Mouse (Mus musculus) kidney, postnatal 0 days (tissue): ENCODE data around the gene Tmem200b. TPM values are rescaled to one million over a fixed set of nuclear protein-coding genes. Genes with fewer than 3 reads are reported as not detected.
A peak's percentile ranks its signal among the peaks of the same experiment; 100 is the strongest.

Experiments used
- ATAC-seq: fragments of 200-750 bp; cut with Nextera tagmentation; replicated peaks from 2 replicates; pipeline ENCODE4 v1.8.0; 2017; ENCODE audit warnings: low read depth, moderate number of reproducible peaks, moderate TSS enrichment, moderate library complexity; ENCODE audit not compliant: low FRiP score
- DNase-seq: peaks from one replicate; pipeline ENCODE4 v3.0.0-alpha.2; 2016; ENCODE audit warnings: low spot score
- H3K27ac ChIP-seq: fragments of 300-500 bp; sonication (generic); 2 replicates; pipeline ENCODE4 v1.5.1; 2014; ENCODE audit warnings: mild to moderate bottlenecking
- H3K27me3 ChIP-seq: fragments of 300-500 bp; sonication (generic); 2 replicates; pipeline ENCODE4 v1.6.1; 2014; ENCODE audit warnings: low read length, mixed read lengths; ENCODE audit not compliant: insufficient read depth
- H3K36me3 ChIP-seq: fragments of 300-500 bp; sonication (generic); 2 replicates; pipeline ENCODE4 v1.6.1; 2014; ENCODE audit warnings: low read length, mixed read lengths; ENCODE audit not compliant: insufficient read depth
- H3K4me1 ChIP-seq: fragments of 300-500 bp; sonication (generic); replicated peaks from 2 replicates; pipeline ENCODE4 v1.6.1; 2014; ENCODE audit warnings: antibody characterized with exemption, low read length, mixed read lengths; ENCODE audit not compliant: insufficient read depth
- H3K4me2 ChIP-seq: fragments of 300-500 bp; sonication (generic); 2 replicates; pipeline ENCODE4 v1.6.1; 2014; ENCODE audit warnings: mild to moderate bottlenecking, low read length, moderate library complexity, mixed read lengths
- H3K4me3 ChIP-seq: fragments of 300-500 bp; sonication (generic); replicated peaks from 2 replicates; pipeline ENCODE4 v1.5.1; 2014; ENCODE audit warnings: low read depth, low read length
- H3K9ac ChIP-seq: fragments of 300-500 bp; sonication (generic); 2 replicates; pipeline ENCODE4 v1.6.1; 2014; ENCODE audit warnings: low read depth, low read length
- H3K9me3 ChIP-seq: fragments of 300-500 bp; sonication (generic); replicated peaks from 2 replicates; pipeline ENCODE4 v1.6.1; 2016; ENCODE audit warnings: low read length, inconsistent platforms, mixed read lengths
- CTCF ChIP-seq: IDR thresholded peaks from 2 replicates; pipeline ENCODE4 v1.5.1; 2016; ENCODE audit warnings: antibody characterized with exemption, low read depth, mild to moderate bottlenecking, moderate library complexity
- WGBS: fragments of 180-500 bp; shearing (Covaris S2); extraction: QIAGEN DNeasy Blood & Tissue Kit; methylation state at CpG from one replicate; pipeline ENCODE4 v1.1.7; 2014; 5-methylcytosine and 5-hydroxymethylcytosine counted together
- polyA plus RNA-seq: library from polyadenylated mRNA; unstranded; fragments of >200 nt; fragmentation: Nextera tagmentation; extraction: Ambion mirVana; gene quantifications from 2 replicates; pipeline ENCODE4 v1.2.1, GENCODE M21; 2015

The Tmem200b gene
- polyA plus RNA-seq, 1 experiment from 2014 or later = 3.9 TPM

DNA sequence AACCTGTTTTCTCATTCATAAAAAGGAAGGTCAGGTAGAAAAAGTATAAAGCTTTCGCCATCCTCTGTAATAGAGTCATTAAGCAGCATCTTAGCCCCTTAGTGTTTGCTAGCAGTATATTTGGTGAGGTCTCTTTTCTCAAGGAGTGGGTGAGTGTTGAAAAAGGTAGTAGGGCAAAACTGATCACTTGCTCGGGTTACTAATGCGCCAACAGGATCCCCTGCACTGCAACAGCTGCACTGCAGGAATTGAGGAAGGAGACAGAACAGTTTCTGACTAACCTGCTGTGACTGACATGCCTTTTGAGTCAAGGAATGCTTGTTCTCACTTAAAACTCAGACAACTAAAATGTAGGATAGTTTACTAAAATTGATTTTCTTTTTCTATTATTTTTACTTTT is 46.3 kb upstream of the Tmem200b start:
- Histone ChIP-seq H3K36me3 (no peaks in the 10 kb centered on the region), H3K9ac (peak overlapping the region; percentile 98), H3K27me3 (no peaks in the 10 kb centered on the region), H3K4me3 (peak overlapping the region; percentile 71), H3K4me2 (peak overlapping the region; percentile 85), H3K9me3 (no peaks in the 10 kb centered on the region), H3K4me1 (peaks cover 25% of the 10 kb centered on the region), H3K27ac (no peak overlapping the region)
- no peak for TF ChIP-seq CTCF
- ATAC-seq = no peak
- no peak for DNase-seq
- WGBS = 29% methylated on average over 3 of the region's 3 CpGs

DNA sequence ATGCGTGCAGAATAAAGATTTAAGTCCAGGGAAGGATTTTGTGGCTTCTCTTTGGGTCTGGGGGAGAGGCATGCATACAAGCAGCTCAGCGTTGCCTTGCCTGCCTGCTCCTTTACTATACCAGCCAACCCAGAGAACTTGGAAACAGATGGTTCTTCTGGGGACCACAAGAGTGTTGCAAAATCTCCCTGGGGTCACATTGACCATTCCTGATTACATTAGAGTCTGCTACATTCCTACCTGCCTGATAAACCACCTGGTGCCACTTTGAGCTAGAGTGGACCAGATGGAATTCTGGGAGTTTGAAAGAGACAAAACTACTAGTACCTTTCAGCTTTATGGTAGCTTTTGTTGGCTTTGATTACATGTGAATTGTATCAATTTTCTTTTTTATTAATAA is 44.7 kb upstream of the Tmem200b start:
- H3K27me3 ChIP-seq = no peaks in the 10 kb centered on the region
- no peaks in the 10 kb centered on the region for H3K36me3 ChIP-seq
- no peak overlapping the region for H3K4me3 ChIP-seq
- DNase-seq (no peak), ATAC-seq (no peak)
- TF ChIP-seq CTCF = no peak
- no peaks in the 10 kb centered on the region for H3K9me3 ChIP-seq
- H3K9ac ChIP-seq = no peak overlapping the region
- H3K27ac ChIP-seq = no peak overlapping the region
- H3K4me2 ChIP-seq = no peak overlapping the region
- WGBS = 53% methylated on average over 2 of the region's 2 CpGs
- H3K4me1 ChIP-seq = peaks cover 25% of the 10 kb centered on the region

DNA sequence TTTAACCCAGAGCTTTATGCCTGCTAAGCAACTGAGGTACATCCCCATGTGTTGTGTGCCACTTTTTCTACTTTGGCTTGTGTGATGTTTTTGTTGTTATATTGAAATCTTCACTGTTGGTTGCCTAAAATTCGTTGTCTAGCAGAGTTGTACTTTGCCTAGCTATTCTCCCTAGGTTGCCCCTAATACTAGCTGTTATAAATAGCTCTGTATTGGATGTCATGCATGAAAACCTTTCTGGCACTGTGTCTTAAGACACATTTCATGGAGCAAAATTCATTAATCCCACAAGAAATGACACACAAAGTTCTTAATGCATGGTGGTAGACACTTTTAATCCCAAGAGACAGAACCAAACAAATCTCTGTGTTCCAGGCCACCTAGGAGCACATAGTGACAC is 41.9 kb upstream of the Tmem200b start:
- 58% methylated on average over 1 of the region's 1 CpGs for WGBS
- Histone ChIP-seq H3K4me1 (peaks cover 25% of the 10 kb centered on the region), H3K4me3 (no peak overlapping the region), H3K27me3 (no peaks in the 10 kb centered on the region), H3K27ac (no peak overlapping the region), H3K36me3 (no peaks in the 10 kb centered on the region), H3K9ac (no peak overlapping the region), H3K4me2 (no peak overlapping the region), H3K9me3 (no peaks in the 10 kb centered on the region)
- no peak for TF ChIP-seq CTCF
- DNase-seq = no peak
- ATAC-seq = no peak

DNA sequence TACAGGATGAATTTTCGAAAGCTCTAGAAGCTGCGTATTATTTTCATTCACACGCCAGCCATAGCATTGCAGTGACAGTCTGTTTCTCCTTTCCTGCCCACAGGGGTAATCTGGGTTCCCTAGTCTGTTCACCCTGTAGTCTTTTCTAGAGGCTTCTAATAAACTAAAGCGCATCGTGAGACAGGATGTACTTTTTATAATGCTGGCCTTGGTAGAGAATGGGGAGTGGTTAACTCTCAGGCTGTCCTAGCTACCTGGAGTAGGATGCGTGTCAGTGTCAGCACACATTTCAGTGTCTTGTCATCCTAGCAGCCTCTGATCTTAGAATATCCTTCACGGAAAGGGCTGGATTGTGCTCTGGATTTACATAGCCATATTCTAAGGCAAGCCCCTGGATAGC is 40.3 kb upstream of the Tmem200b start:
- WGBS = 80% methylated on average over 7 of the region's 7 CpGs
- Histone ChIP-seq H3K27me3 (no peaks in the 10 kb centered on the region), H3K4me2 (no peak overlapping the region), H3K36me3 (peaks cover 12% of the 10 kb centered on the region), H3K9me3 (no peaks in the 10 kb centered on the region), H3K4me1 (peaks cover 14% of the 10 kb centered on the region), H3K4me3 (no peak overlapping the region), H3K27ac (no peak overlapping the region), H3K9ac (no peak overlapping the region)
- TF ChIP-seq CTCF = no peak
- ATAC-seq = no peak
- DNase-seq = no peak

DNA sequence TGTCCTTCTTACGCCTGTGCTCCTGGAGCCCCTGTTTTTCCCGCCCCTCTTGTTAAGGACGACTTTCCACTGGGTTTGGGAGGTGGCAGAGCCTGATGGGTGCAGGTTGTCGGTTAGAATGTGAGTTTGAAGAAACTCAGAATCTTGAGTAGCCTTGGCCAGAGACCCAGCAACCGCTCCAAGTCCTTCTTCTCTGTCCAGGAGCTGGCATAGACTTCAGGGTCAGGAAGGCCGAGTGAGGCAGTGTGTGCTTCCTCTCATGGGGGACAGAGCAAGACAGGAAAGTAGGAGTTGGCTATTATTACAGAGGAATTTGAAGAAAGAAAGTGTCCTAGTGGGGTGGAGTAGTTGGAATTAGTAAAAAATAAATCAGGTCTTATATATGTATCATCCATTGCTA is 38.0 kb upstream of the Tmem200b start:
- no peak overlapping the region for H3K4me2 ChIP-seq
- no peak for ATAC-seq
- peaks cover 13% of the 10 kb centered on the region for H3K36me3 ChIP-seq
- H3K27me3 ChIP-seq = no peaks in the 10 kb centered on the region
- no peaks in the 10 kb centered on the region for H3K9me3 ChIP-seq
- DNase-seq = no peak
- H3K27ac ChIP-seq = no peak overlapping the region
- TF ChIP-seq CTCF = no peak
- H3K4me1 ChIP-seq = 0 out of 2 replicates have a peak, but pooled peaks cover 3% of the 10 kb centered on the region
- no peak overlapping the region for H3K9ac ChIP-seq
- 69% methylated on average over 6 of the region's 6 CpGs for WGBS
- no peak overlapping the region for H3K4me3 ChIP-seq

DNA sequence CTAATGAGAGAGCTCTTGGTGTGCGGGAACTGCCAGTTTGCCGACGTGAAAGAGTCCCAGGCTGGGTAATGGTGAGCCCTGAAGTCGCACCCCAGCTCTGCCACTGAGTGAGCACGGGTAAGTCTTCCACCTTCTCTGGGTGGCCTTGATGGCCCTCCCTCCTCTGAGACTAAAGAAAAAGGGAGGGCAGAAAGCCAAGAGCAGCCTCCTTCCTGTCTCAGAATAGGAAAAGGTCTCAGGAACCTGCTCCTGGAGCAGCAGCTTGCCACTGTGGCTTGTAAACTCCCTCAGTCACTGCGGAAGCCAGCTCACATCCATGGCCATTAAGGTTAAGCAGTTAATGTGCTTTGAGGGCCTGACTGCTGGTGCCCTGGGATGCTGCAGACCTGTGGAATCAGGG is 36.2 kb upstream of the Tmem200b start:
- no peak overlapping the region for H3K4me3 ChIP-seq
- H3K4me2 ChIP-seq = no peak overlapping the region
- WGBS = 65% methylated on average over 6 of the region's 6 CpGs
- ATAC-seq = no peak
- no peak for DNase-seq
- H3K9me3 ChIP-seq = no peaks in the 10 kb centered on the region
- H3K36me3 ChIP-seq = peaks cover 13% of the 10 kb centered on the region
- H3K4me1 ChIP-seq = no peaks in the 10 kb centered on the region
- TF ChIP-seq CTCF = no peak
- H3K27ac ChIP-seq = no peak overlapping the region
- no peak overlapping the region for H3K9ac ChIP-seq
- no peaks in the 10 kb centered on the region for H3K27me3 ChIP-seq

DNA sequence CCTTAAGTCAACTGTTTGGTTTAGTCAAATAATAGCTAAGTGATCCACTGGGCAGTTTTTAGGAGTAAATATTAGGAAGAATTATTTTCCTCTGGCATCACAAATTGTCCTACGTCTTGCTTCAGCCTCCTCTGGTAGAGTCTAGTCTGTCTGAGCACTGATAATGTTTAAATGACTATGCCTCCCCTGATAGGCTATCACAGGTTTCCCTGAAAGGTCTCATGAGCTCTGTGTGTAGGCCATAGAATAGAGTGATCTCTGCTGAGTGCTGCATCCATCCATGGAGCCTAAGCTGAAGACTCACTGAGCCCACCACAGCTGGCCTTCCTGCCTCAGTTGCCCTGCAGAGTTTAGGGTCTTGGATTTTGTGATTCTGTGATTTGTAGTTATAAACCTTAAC is 33.0 kb upstream of the Tmem200b start:
- no peaks in the 10 kb centered on the region for H3K9me3 ChIP-seq
- no peak overlapping the region for H3K27ac ChIP-seq
- 74% methylated on average over 1 of the region's 1 CpGs for WGBS
- H3K36me3 ChIP-seq = peaks cover 29% of the 10 kb centered on the region
- no peak for TF ChIP-seq CTCF
- H3K9ac ChIP-seq = no peak overlapping the region
- ATAC-seq (no peak), DNase-seq (no peak)
- H3K4me3 ChIP-seq = no peak overlapping the region
- no peaks in the 10 kb centered on the region for H3K4me1 ChIP-seq
- no peak overlapping the region for H3K4me2 ChIP-seq
- no peaks in the 10 kb centered on the region for H3K27me3 ChIP-seq
